Mouse (Mus musculus): ENCODE results near the gene Il11ra1. TPM values are rescaled to one million over a fixed set of nuclear protein-coding genes. Genes with fewer than 3 reads are reported as not detected.
A peak's percentile ranks its signal among the peaks of the same experiment; 100 is the strongest.

Il11ra1 gene
- polyA plus RNA-seq, 1 experiment = 2.2 TPM

DNA sequence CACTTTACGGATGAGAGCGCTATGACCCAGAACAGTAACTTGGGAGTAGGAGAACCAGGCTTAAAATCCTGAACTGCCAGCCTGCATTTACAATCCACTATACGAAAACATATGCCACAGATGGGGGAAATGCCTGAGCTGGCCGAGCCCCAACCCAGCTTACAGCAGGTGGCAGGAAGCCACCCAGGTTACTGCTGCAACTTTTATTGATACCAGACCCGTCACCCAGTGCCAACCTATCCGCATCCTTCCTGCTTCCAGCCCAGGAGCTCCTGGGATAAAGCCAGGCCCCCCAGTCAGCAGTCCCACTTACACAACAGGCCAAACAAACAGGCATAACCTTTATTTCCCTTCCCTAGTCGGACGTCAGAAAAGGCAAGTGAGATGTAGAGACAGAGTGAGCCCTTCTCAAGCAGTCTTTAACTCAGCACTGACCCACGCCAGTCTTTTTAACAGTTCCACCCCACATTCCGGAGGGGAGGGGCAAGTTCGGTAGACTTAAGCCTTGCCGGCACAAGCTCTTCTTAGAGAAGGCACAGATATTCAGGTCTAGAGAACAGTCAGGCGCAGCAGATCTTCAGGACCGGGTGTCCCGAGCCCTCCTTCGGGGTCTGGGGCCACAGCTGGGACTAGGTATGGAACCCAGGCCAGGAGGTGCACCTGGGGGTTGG lies 12.1 kb downstream of the Il11ra1 start:
- Histone ChIP-seq H3K4me1 (peaks cover 49% of the 10 kb centered on the region), H3K4me3 (replicated peaks) (peak overlapping the region; percentile 96), H3K27me3 (replicated peaks) (peaks cover 13% of the 10 kb centered on the region), H3K36me3 (replicated peaks; ENCODE audit: low read length) (peaks cover 42% of the 10 kb centered on the region), H3K9me3 (no peaks in the 10 kb centered on the region)
- TF ChIP-seq FLI1 (IDR thresholded peaks at IDR 0.05; ENCODE audit: low read length) = no peak
- TF ChIP-seq GATA1 (IDR thresholded peaks at IDR 0.05; ENCODE audit: borderline replicate concordance, low read length) = no peak

DNA sequence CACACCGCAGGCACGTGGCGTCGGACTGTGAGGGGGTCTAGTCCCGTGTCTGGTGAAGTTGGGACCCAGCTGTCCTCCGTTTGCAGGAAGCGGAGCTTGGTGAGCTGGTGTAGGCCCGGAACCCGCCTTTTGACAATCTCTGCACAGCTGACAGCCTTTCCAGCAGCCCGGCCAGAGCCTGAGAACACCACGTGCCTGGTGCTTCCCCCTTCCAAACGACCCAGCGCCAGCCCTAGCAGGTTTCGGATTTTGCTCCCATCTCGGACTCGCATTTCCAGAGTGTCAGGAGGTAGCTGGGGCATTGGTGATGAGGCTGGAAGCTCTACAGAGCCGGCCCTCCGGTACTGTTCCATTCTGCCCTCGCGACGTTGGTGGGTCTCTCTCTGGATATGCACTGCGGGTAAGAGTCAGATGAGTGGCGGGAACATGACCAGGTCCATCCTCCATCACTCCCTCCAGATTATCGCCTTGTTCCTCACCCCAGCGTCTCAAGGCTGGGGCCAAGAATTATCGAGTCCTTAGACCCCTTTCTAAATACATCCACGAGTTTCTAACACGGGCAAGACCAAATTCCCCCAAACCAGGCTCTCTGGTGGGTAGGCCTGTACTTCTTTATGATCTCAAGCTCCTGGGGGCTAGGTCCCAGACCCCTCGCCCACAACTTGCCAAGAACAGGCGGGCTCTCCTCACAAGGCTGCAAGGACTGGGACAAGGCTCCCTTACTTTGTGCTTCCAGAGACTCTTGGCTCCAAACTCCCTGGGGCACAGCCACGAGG lies 12.8 kb downstream of the Il11ra1 start:
- Histone ChIP-seq H3K4me3 (replicated peaks) (peak overlapping the region; percentile 96), H3K36me3 (replicated peaks; ENCODE audit: low read length) (peaks cover 50% of the 10 kb centered on the region), H3K9me3 (no peaks in the 10 kb centered on the region), H3K4me1 (peaks cover 42% of the 10 kb centered on the region), H3K27me3 (replicated peaks) (peaks cover 6% of the 10 kb centered on the region)
- TF ChIP-seq FLI1 (IDR thresholded peaks at IDR 0.05; ENCODE audit: low read length) (no peak), GATA1 (IDR thresholded peaks at IDR 0.05; ENCODE audit: borderline replicate concordance, low read length) (no peak)

DNA sequence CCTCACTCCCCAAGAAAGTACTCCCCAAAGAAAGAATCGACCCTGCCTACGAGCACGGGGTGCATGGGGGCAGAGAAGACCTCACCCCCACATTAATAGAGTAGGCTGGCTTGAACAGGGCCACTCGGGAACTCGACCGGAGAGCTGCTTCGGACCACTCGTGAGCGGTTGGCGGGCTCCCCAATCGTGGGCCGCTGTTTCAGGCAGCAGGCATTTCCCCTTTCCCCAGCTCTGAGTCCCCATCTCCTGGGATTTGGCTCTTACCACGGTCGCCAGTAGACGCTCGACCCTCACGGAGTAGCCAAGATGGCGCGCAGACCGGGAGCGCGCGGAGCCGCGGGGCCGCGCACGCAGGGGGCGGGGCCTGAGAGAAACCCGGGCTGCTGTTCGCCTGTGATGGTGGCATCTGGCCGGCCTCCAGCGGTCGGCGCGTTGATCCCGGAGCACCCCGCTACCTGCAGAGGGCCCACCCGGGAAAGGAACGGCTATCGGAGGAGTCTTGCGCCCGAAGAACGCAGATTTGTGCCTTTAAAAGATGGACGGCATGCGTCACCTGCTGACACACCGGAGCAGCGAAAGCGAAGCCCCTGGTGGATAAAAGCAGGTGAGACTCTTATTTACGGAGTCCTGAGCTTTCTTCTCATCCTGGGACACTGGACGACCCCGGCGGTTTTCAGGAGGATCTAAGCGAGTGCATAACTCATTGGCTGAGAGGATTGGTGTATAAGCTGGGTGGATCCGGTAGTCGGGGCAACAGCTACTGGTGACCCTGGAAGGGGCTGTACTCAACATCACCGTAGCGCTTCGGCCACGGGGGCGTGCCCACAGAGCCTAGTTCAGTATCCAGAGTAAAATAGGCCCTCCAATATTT lies 13.6 kb downstream of the Il11ra1 start, which contains the start of gene Rpp25l:
Gene Rpp25l (minus strand): TSS at position 338 of the 871 bp plus-strand sequence.
- Histone ChIP-seq H3K4me1 (peaks cover 35% of the 10 kb centered on the region), H3K9me3 (no peaks in the 10 kb centered on the region), H3K36me3 (replicated peaks; ENCODE audit: low read length) (peaks cover 58% of the 10 kb centered on the region), H3K4me3 (replicated peaks) (peak within 1 kb of the TSS; percentile 96), H3K27me3 (replicated peaks) (no peaks in the 10 kb centered on the region)
- no peak for TF ChIP-seq FLI1 (IDR thresholded peaks at IDR 0.05; ENCODE audit: low read length)
- no peak for TF ChIP-seq GATA1 (IDR thresholded peaks at IDR 0.05; ENCODE audit: borderline replicate concordance, low read length)

DNA sequence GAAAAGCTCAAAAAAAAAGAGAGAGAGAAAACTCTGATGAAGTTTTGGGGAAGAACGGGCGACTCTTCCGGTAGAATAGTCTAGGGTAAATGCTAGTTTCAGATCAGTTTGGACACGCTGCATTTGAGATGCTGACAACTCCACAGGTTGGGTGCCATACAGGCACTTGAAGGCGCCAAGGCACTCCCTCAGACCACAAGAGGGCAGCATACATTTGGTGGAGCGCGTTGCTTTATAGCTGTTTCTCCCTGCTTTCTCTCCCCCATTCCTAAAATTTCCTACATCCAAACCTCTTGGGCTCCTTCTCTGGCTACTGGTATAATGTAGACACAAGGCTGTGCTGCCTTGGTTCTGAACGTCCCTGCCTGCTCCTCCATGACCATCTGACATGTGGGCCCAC lies 14.5 kb downstream of the Il11ra1 start:
- TF ChIP-seq FLI1 (IDR thresholded peaks at IDR 0.05; ENCODE audit: low read length) = no peak
- no peak for TF ChIP-seq GATA1 (IDR thresholded peaks at IDR 0.05; ENCODE audit: borderline replicate concordance, low read length)
- peaks cover 30% of the 10 kb centered on the region for H3K4me1 ChIP-seq
- H3K36me3 ChIP-seq (replicated peaks; ENCODE audit: low read length) = peaks cover 66% of the 10 kb centered on the region
- H3K27me3 ChIP-seq (replicated peaks) = no peaks in the 10 kb centered on the region
- H3K4me3 ChIP-seq (replicated peaks) = peak overlapping the region; percentile 78
- H3K9me3 ChIP-seq = no peaks in the 10 kb centered on the region

DNA sequence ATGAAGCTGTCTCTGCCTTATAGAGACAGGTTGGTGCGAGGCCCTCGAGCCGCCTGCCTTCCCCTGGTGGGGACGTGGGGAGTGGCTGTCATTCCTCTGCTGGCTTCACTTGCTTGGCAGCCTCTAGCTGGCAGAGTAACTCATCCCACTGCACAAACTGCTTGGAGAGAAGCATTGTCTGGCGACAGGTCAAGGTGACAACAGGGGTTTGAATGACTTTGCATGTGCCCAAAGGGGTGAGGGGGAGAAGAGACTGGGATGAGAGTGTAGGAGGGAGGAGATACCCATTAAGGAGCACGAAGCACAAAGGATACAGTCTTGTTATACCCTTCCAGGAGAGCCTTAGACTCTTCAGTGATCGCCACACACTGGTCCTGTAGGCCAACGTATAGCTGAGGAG lies 15.3 kb downstream of the Il11ra1 start:
- Histone ChIP-seq H3K27me3 (replicated peaks) (no peaks in the 10 kb centered on the region), H3K9me3 (no peaks in the 10 kb centered on the region), H3K36me3 (replicated peaks; ENCODE audit: low read length) (peaks cover 74% of the 10 kb centered on the region), H3K4me1 (peaks cover 30% of the 10 kb centered on the region), H3K4me3 (replicated peaks) (no peak overlapping the region)
- TF ChIP-seq GATA1 (IDR thresholded peaks at IDR 0.05; ENCODE audit: borderline replicate concordance, low read length) (no peak), FLI1 (IDR thresholded peaks at IDR 0.05; ENCODE audit: low read length) (no peak)

DNA sequence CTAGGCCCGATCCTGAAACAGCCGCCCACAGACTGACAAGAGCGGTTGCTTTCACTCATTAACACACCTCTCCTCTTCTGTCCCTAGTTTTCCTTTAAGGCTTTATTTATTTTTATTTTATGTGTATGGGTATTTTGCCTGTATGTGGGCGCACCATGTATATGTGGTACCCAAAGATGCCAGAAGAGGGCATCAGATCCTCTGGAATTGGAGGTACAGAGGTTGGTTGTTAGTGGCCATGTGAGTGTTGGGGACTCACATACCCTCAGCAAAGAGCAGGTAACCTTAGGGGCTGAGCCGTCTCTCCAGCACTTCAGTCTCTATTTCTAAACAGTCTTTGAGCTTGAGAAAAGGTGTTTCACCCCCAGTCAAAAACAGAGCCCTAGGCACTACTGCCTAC lies 15.8 kb downstream of the Il11ra1 start:
- TF ChIP-seq GATA1 (IDR thresholded peaks at IDR 0.05; ENCODE audit: borderline replicate concordance, low read length) (no peak), FLI1 (IDR thresholded peaks at IDR 0.05; ENCODE audit: low read length) (no peak)
- H3K36me3 ChIP-seq (replicated peaks; ENCODE audit: low read length) = peaks cover 79% of the 10 kb centered on the region
- H3K27me3 ChIP-seq (replicated peaks) = no peaks in the 10 kb centered on the region
- H3K4me3 ChIP-seq (replicated peaks) = no peak overlapping the region
- H3K4me1 ChIP-seq = peaks cover 30% of the 10 kb centered on the region
- H3K9me3 ChIP-seq = no peaks in the 10 kb centered on the region

DNA sequence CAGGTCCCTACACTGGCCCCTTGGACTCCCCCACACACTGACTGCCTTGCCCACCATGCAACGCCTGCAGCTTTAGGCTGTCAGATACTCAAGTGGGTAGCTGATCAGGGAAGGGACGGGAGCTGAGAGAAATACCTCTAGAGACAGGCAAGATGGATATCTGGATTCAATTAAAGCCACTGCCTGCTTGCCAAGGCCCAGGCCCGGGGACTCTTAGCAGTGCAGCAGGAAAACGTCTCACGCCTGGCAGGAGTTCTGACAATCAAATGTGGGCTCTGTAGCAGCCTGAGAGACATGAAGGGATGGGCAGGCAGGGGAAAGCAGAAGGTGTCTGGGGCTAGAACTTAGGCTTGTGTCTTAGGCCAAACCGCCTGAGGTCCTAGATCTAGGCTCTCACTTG lies 17.0 kb downstream of the Il11ra1 start:
- H3K4me1 ChIP-seq = peaks cover 33% of the 10 kb centered on the region
- TF ChIP-seq GATA1 (IDR thresholded peaks at IDR 0.05; ENCODE audit: borderline replicate concordance, low read length) (no peak), FLI1 (IDR thresholded peaks at IDR 0.05; ENCODE audit: low read length) (no peak)
- peaks cover 72% of the 10 kb centered on the region for H3K36me3 ChIP-seq (replicated peaks; ENCODE audit: low read length)
- H3K9me3 ChIP-seq = no peaks in the 10 kb centered on the region
- H3K4me3 ChIP-seq (replicated peaks) = no peak overlapping the region
- H3K27me3 ChIP-seq (replicated peaks) = no peaks in the 10 kb centered on the region

DNA sequence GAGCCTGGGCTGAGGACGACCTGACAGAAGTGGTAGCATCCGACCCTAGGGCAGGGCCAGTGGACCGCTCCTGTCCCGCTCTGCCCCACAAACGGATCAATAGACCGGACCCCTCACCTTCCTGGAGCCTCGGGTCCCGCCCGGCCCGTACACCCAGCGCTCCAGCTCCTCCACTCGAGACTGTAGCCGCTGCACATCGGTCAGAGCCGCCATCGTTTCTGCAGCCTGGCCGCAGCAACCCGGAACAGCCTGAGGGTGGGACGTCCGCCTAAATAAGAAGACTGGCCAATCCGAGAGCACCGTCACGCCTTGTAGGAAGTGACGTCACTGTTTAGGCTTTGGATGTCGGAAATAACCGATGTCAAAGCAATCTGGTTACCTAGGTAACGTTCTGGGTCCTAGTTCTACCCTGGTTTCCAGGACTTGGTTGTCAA lies 23.1 kb downstream of the Il11ra1 start, which contains the start of gene Dctn3:
Gene Dctn3 (minus strand): TSS at position 253 of the 434 bp plus-strand sequence.
- H3K9me3 ChIP-seq = 0 out of 2 replicates have a peak, but pooled peaks cover 3% of the 10 kb centered on the region
- H3K36me3 ChIP-seq (replicated peaks; ENCODE audit: low read length) = peaks cover 29% of the 10 kb centered on the region
- TF ChIP-seq GATA1 (IDR thresholded peaks at IDR 0.05; ENCODE audit: borderline replicate concordance, low read length) = no peak
- no peak for TF ChIP-seq FLI1 (IDR thresholded peaks at IDR 0.05; ENCODE audit: low read length)
- H3K27me3 ChIP-seq (replicated peaks) = peaks cover 43% of the 10 kb centered on the region
- H3K4me1 ChIP-seq = peaks cover 31% of the 10 kb centered on the region
- peak within 1 kb of the TSS; percentile 94 for H3K4me3 ChIP-seq (replicated peaks)
